Mouse (Mus musculus) hindbrain, embryonic 11.5 days (tissue): ENCODE data around the gene Man1b1. TPM values are rescaled to one million over a fixed set of nuclear protein-coding genes. Genes with fewer than 3 reads are reported as not detected.

Experiments
- ATAC-seq: fragments of 200-750 bp; cut with Nextera tagmentation; 2 replicates; pipeline ENCODE4 v1.8.0; 2017; ENCODE audit warnings: mild to moderate bottlenecking, moderate TSS enrichment, moderate library complexity; ENCODE audit not compliant: low FRiP score
- DNase-seq: peaks from one replicate; pipeline ENCODE4 v3.0.0-alpha.2; 2015; ENCODE audit warnings: low spot score
- H3K27ac ChIP-seq: fragments of 300-500 bp; sonication (generic); 2 replicates; pipeline ENCODE4 v1.5.1; 2014; ENCODE audit warnings: mild to moderate bottlenecking, low read depth, low read length
- H3K27me3 ChIP-seq: fragments of 300-500 bp; sonication (generic); 2 replicates; pipeline ENCODE4 v1.6.1; 2014; ENCODE audit warnings: mild to moderate bottlenecking, low read length, moderate library complexity, mixed read lengths; ENCODE audit not compliant: control insufficient read depth, insufficient read depth
- H3K36me3 ChIP-seq: fragments of 300-500 bp; sonication (generic); 2 replicates; pipeline ENCODE4 v1.6.1; 2014; ENCODE audit warnings: mild to moderate bottlenecking, low read length, moderate library complexity, mixed read lengths; ENCODE audit not compliant: control insufficient read depth, insufficient read depth
- H3K4me1 ChIP-seq: fragments of 300-500 bp; sonication (generic); replicated peaks from 2 replicates; pipeline ENCODE4 v1.6.1; 2014; ENCODE audit warnings: low read length, mixed read lengths; ENCODE audit not compliant: control insufficient read depth, insufficient read depth
- H3K4me2 ChIP-seq: fragments of 300-500 bp; sonication (generic); replicated peaks from 2 replicates; pipeline ENCODE4 v1.6.1; 2014; ENCODE audit warnings: mild to moderate bottlenecking, low read depth, low read length
- H3K4me3 ChIP-seq: fragments of 300-500 bp; sonication (generic); 2 replicates; pipeline ENCODE4 v1.5.1; 2014; ENCODE audit warnings: low read depth, low read length
- H3K9ac ChIP-seq: fragments of 300-500 bp; sonication (generic); 2 replicates; pipeline ENCODE4 v1.6.1; 2014; ENCODE audit warnings: low read depth, low read length
- H3K9me3 ChIP-seq: fragments of 300-500 bp; sonication (generic); 2 replicates; pipeline ENCODE4 v1.6.1; 2016; ENCODE audit warnings: low read length; ENCODE audit not compliant: control insufficient read depth
- WGBS: fragments of 180-500 bp; shearing (Covaris S2); extraction: QIAGEN DNeasy Blood & Tissue Kit; methylation state at CpG from one replicate; pipeline ENCODE4 v1.1.7; 2014; 5-methylcytosine and 5-hydroxymethylcytosine counted together
- polyA plus RNA-seq: library from polyadenylated mRNA; unstranded; fragments of >200 nt; fragmentation: Nextera tagmentation; extraction: Ambion mirVana; gene quantifications from 2 replicates; pipeline ENCODE4 v1.2.1, GENCODE M21; 2014

Man1b1 gene
- polyA plus RNA-seq, 1 experiment from 2014 or later, result 133 TPM

GRCm38 (mm10) chr2:25400291-25400690, 68.2 kb downstream of the Man1b1 start:
- 20% methylated on average over 16 of the region's 16 CpGs for WGBS
- H3K4me3 ChIP-seq, result no peak overlapping the region

GRCm38 (mm10) chr2:25400764-25401163, 68.6 kb downstream of the Man1b1 start:
- no peak overlapping the region for H3K9ac ChIP-seq
- 3% methylated on average over 17 of the region's 17 CpGs for WGBS

More at GRCm38 (mm10) chr2:25400291-25400690, 68.2 kb downstream of the Man1b1 start:
- no peaks in the 10 kb centered on the region for H3K36me3 ChIP-seq
- no peak overlapping the region for H3K27ac ChIP-seq
- H3K9ac ChIP-seq, result no peak overlapping the region
- peak overlapping the region; percentile 19; the same call in 1 of the 2 replicates for H3K4me2 ChIP-seq
- H3K27me3 ChIP-seq, result peaks cover 53% of the 10 kb centered on the region
- DNase-seq (no peak), ATAC-seq (no peak)
- H3K9me3 ChIP-seq, result no peaks in the 10 kb centered on the region
- H3K4me1 ChIP-seq, result peaks cover 5% of the 10 kb centered on the region; the same call in 1 of the 2 replicates

More at GRCm38 (mm10) chr2:25400764-25401163, 68.6 kb downstream of the Man1b1 start:
- DNase-seq (peak; percentile 60), ATAC-seq (no peak)
- Histone ChIP-seq H3K4me1 (peaks cover 4% of the 10 kb centered on the region; the same call in 1 of the 2 replicates), H3K9me3 (no peaks in the 10 kb centered on the region), H3K4me3 (peak overlapping the region; percentile 10; the same call in 1 of the 2 replicates), H3K27ac (no peak overlapping the region), H3K27me3 (peaks cover 48% of the 10 kb centered on the region), H3K36me3 (no peaks in the 10 kb centered on the region), H3K4me2 (peak overlapping the region; percentile 19; the same call in 1 of the 2 replicates)

Other genes starting within 250 kb of the Man1b1 start
- not detected in 2 replicates for gene Noxa1, start 237.2 kb upstream of the Man1b1 start, polyA plus RNA-seq
- 44.6 and 60.5 TPM in 2 replicates for gene Nrarp, start 151.6 kb upstream of the Man1b1 start, polyA plus RNA-seq
- gene Tor4a, start 135.5 kb upstream of the Man1b1 start, polyA plus RNA-seq, result 0.94 and 2.4 TPM in 2 replicates
- 89.6 and 93.7 TPM in 2 replicates for gene Nelfb, start 120.8 kb upstream of the Man1b1 start, polyA plus RNA-seq
- not detected in 2 replicates for gene Stpg3, start 117.7 kb upstream of the Man1b1 start, polyA plus RNA-seq
- not detected in 2 replicates for gene Fam166a, start 113.6 kb upstream of the Man1b1 start, polyA plus RNA-seq
- 519 and 526 TPM in 2 replicates for gene Tubb4b, start 107.6 kb upstream of the Man1b1 start, polyA plus RNA-seq
- gene Slc34a3, start 98.0 kb upstream of the Man1b1 start, polyA plus RNA-seq, result not detected in 2 replicates
- not detected in 2 replicates for gene Rnf224, start 95.6 kb upstream of the Man1b1 start, polyA plus RNA-seq
- gene Rnf208, start 90.1 kb upstream of the Man1b1 start, polyA plus RNA-seq, result 21.7 and 23.9 TPM in 2 replicates
- not detected in 2 replicates for gene Cysrt1, start 89.9 kb upstream of the Man1b1 start, polyA plus RNA-seq
- gene AL732309.1, start 85.5 kb upstream of the Man1b1 start, polyA plus RNA-seq, result 4.3 and 4.9 TPM in 2 replicates
- gene Tmem203, start 76.9 kb upstream of the Man1b1 start, polyA plus RNA-seq, result 12.2 and 14.6 TPM in 2 replicates
- gene Tprn, start 69.7 kb upstream of the Man1b1 start, polyA plus RNA-seq, result 4.0 and 4.5 TPM in 2 replicates
- gene Ssna1, start 59.9 kb upstream of the Man1b1 start, polyA plus RNA-seq, result 244 and 248 TPM in 2 replicates
- gene Anapc2, start 59.9 kb upstream of the Man1b1 start, polyA plus RNA-seq, result 107 and 110 TPM in 2 replicates
- gene Tmem210, start 44.2 kb upstream of the Man1b1 start, polyA plus RNA-seq, result not detected in 2 replicates
- not detected in 2 replicates for gene Lrrc26, start 42.4 kb upstream of the Man1b1 start, polyA plus RNA-seq
- 3.6 and 3.9 TPM in 2 replicates for gene Grin1, start 13.2 kb upstream of the Man1b1 start, polyA plus RNA-seq
- gene Dpp7, start 24.0 kb downstream of the Man1b1 start, polyA plus RNA-seq, result 13.4 and 21.3 TPM in 2 replicates
- 4.1 and 6.5 TPM in 2 replicates for gene Uap1l1, start 33.3 kb downstream of the Man1b1 start, polyA plus RNA-seq
- 41.0 and 45.2 TPM in 2 replicates for gene Sapcd2, start 40.0 kb downstream of the Man1b1 start, polyA plus RNA-seq
- gene Entpd2, start 63.5 kb downstream of the Man1b1 start, polyA plus RNA-seq, result 0.21 TPM in 1 of 2 replicates, not detected in the other
- gene Npdc1, start 67.0 kb downstream of the Man1b1 start, polyA plus RNA-seq, result 123 and 151 TPM in 2 replicates
- gene Fut7, start 90.9 kb downstream of the Man1b1 start, polyA plus RNA-seq, result 0.11 TPM in 1 of 2 replicates, not detected in the other
- gene Abca2, start 96.4 kb downstream of the Man1b1 start, polyA plus RNA-seq, result 3.5 and 3.7 TPM in 2 replicates
- 0.57 TPM in 1 of 2 replicates, not detected in the other for gene Clic3, start 124.5 kb downstream of the Man1b1 start, polyA plus RNA-seq
- gene Paxx, start 128.8 kb downstream of the Man1b1 start, polyA plus RNA-seq, result 27.6 and 28.0 TPM in 2 replicates
- 0.39 and 0.64 TPM in 2 replicates for gene Ptgds, start 137.7 kb downstream of the Man1b1 start, polyA plus RNA-seq
- gene Lcn12, start 161.6 kb downstream of the Man1b1 start, polyA plus RNA-seq, result not detected in 2 replicates
- 64.2 and 75.3 TPM in 2 replicates for gene Fbxw5, start 168.4 kb downstream of the Man1b1 start, polyA plus RNA-seq
- gene C8g, start 169.4 kb downstream of the Man1b1 start, polyA plus RNA-seq, result 4.0 and 6.1 TPM in 2 replicates
- 25.3 and 32.3 TPM in 2 replicates for gene Traf2, start 214.6 kb downstream of the Man1b1 start, polyA plus RNA-seq
- gene Edf1, start 225.5 kb downstream of the Man1b1 start, polyA plus RNA-seq, result 380 and 436 TPM in 2 replicates
- 3.0 and 4.2 TPM in 2 replicates for gene Mamdc4, start 242.5 kb downstream of the Man1b1 start, polyA plus RNA-seq
- 161 and 167 TPM in 2 replicates for gene Phpt1, start 242.9 kb downstream of the Man1b1 start, polyA plus RNA-seq
- 0.38 and 0.59 TPM in 2 replicates for gene Ajm1, start 249.4 kb downstream of the Man1b1 start, polyA plus RNA-seq